Mouse (Mus musculus): ENCODE measurements around the gene Casz1. TPM values are rescaled to one million over a fixed set of nuclear protein-coding genes. Genes with fewer than 3 reads are reported as not detected.

The Casz1 gene
- total RNA-seq, 1 experiment = 4.0 TPM

DNA sequence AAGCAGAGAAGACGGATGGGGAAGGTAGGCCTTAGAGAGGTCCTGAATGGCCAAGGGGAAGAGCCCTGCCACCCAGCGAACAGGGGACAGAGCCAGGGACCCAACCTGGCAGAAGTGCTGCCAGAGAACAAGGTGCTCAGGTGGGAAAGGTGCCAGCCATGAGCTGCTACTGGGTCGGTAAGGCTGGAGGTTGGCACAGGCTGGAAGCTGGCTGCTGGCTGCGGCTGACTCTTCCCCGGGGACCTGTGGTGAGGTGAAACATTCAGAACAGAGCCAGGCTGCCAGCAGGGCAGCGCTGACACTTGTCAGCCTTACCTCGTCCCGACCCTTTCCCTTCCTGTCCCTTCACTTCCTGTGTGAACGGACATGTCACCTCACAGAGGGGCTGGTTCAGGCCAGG lies 124.1 kb downstream of the Casz1 start:
- in situ Hi-C loops (cut with MboI; ENCODE audit: low sequenced_read_pairs in 2 of 2, unreplicated experiment in 2 of 2) = no loop called here
- TF ChIP-seq ZNF384 (IDR thresholded peaks at IDR 0.05; ENCODE audit: low read depth, low read length) (no peak), ZC3H11A (IDR thresholded peaks at IDR 0.05; ENCODE audit: borderline replicate concordance, low read depth, low read length) (no peak), MAFK (IDR thresholded peaks at IDR 0.05; ENCODE audit: insufficient read depth, low read depth, low read length) (no peak), HCFC1 (IDR thresholded peaks at IDR 0.05; ENCODE audit: borderline replicate concordance, insufficient read depth, low read length) (no peak), CHD2 (IDR thresholded peaks at IDR 0.05; ENCODE audit: low read depth, low read length) (no peak)
- H3K4me1 ChIP-seq (ENCODE audit: control insufficient read depth in 2 of 2, insufficient read depth in 2 of 2, low read length in 2 of 2, poor library complexity in 1 of 2) = peaks cover 4 to 23% of the 10 kb centered on the region in 2 experiments; a peak in 3 of 4 replicates

DNA sequence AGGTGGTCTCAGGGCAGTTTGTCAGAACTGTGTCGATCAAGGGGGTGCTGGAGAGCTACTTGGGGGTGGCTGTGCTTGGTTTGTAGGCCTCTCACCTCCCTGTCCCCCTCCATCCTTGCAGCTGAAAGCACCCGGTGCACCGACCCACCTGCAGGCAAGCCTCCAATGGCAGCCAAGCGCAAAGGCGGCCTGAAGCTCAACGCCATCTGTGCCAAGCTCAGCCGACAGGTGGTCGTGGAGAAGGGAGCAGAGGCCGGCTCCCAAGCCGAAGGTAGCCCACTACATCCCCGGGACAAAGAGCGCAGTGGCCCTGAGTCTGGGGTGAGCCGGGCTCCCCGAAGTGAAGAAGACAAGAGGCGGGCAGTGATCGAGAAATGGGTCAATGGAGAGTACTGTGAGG lies 124.6 kb downstream of the Casz1 start:
- H3K4me3 ChIP-seq (ENCODE audit: insufficient read depth in 1 of 2, low read depth in 1 of 2, low read length in 2 of 2, poor library complexity in 1 of 2, severe bottlenecking in 1 of 2) = no peak overlapping the region
- 0 out of 2 replicates have a peak, but pooled peaks cover 4% of the 10 kb centered on the region for H3K36me3 ChIP-seq (ENCODE audit: control insufficient read depth, insufficient read depth, low read length, poor library complexity, severe bottlenecking)
- in situ Hi-C loops (cut with MboI; ENCODE audit: low sequenced_read_pairs in 2 of 2, unreplicated experiment in 2 of 2) = no loop called here
- H3K4me1 ChIP-seq (ENCODE audit: control insufficient read depth in 2 of 2, insufficient read depth in 2 of 2, low read length in 2 of 2, poor library complexity in 1 of 2) = peaks cover 4 to 19% of the 10 kb centered on the region in 2 experiments; a peak in 3 of 4 replicates
- no peak overlapping the region for H3K9ac ChIP-seq (ENCODE audit: insufficient read depth, low read depth, low read length, poor library complexity, severe bottlenecking)
- no peak for DNase-seq (ENCODE audit: low read depth, low spot score)
- H3K27ac ChIP-seq (ENCODE audit: insufficient read depth, low read depth, low read length, poor library complexity, severe bottlenecking) = no peak overlapping the region
- TF ChIP-seq CHD2 (IDR thresholded peaks at IDR 0.05; ENCODE audit: low read depth, low read length) = no peak
- no peak for TF ChIP-seq MAFK (IDR thresholded peaks at IDR 0.05; ENCODE audit: insufficient read depth, low read depth, low read length)
- TF ChIP-seq ZNF384 (IDR thresholded peaks at IDR 0.05; ENCODE audit: low read depth, low read length) = no peak
- no peak for TF ChIP-seq ZC3H11A (IDR thresholded peaks at IDR 0.05; ENCODE audit: borderline replicate concordance, low read depth, low read length)
- TF ChIP-seq HCFC1 (IDR thresholded peaks at IDR 0.05; ENCODE audit: borderline replicate concordance, insufficient read depth, low read length) = no peak
- no peaks in the 10 kb centered on the region for H3K9me3 ChIP-seq (ENCODE audit: control insufficient read depth, insufficient read depth, low read depth, low read length)

More for the DNA sequence above, 124.1 kb downstream of the Casz1 start:
- Histone ChIP-seq H3K27ac (ENCODE audit: insufficient read depth, low read depth, low read length, poor library complexity, severe bottlenecking) (no peak overlapping the region), H3K9me3 (ENCODE audit: control insufficient read depth, insufficient read depth, low read depth, low read length) (no peaks in the 10 kb centered on the region), H3K9ac (ENCODE audit: insufficient read depth, low read depth, low read length, poor library complexity, severe bottlenecking) (no peak overlapping the region), H3K36me3 (ENCODE audit: control insufficient read depth, insufficient read depth, low read length, poor library complexity, severe bottlenecking) (no peaks in the 10 kb centered on the region), H3K4me3 (ENCODE audit: insufficient read depth in 1 of 2, low read depth in 1 of 2, low read length in 2 of 2, poor library complexity in 1 of 2, severe bottlenecking in 1 of 2) (no peak overlapping the region)
- DNase-seq (ENCODE audit: low read depth, low spot score) = no peak

DNA sequence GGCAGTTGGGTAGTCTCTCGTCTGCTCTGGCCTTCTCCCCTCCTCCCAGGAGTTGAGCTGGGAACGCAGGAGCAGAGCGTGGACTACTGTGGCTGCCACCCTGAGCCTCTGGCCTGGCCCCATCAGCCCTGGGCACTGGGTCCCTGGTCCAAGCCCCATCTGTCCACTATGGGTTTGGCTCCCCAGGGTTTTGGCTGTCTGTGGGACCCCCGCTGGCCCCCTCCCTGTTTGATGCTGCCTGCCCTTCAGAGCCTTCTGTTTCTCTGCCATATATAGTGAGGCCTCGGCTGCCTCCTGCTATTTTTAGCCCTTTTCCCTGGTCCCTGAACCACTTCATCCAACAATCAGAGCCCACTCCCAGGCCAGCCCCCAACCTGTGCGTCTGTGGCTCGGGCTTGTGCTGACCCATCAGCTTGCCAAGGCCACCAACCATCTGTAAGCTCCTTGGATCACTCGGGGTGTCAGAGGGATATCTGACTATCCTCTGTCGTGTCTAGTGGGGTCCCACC lies 126.5 kb downstream of the Casz1 start:
- H3K9me3 ChIP-seq (ENCODE audit: control insufficient read depth, insufficient read depth, low read depth, low read length) = no peaks in the 10 kb centered on the region
- TF ChIP-seq HCFC1 (IDR thresholded peaks at IDR 0.05; ENCODE audit: borderline replicate concordance, insufficient read depth, low read length) (no peak), ZNF384 (IDR thresholded peaks at IDR 0.05; ENCODE audit: low read depth, low read length) (no peak), ZC3H11A (IDR thresholded peaks at IDR 0.05; ENCODE audit: borderline replicate concordance, low read depth, low read length) (no peak), MAFK (IDR thresholded peaks at IDR 0.05; ENCODE audit: insufficient read depth, low read depth, low read length) (no peak), CHD2 (IDR thresholded peaks at IDR 0.05; ENCODE audit: low read depth, low read length) (no peak)
- no peak overlapping the region for H3K27ac ChIP-seq (ENCODE audit: insufficient read depth, low read depth, low read length, poor library complexity, severe bottlenecking)
- 0 out of 2 replicates have a peak, but pooled peaks cover 4% of the 10 kb centered on the region for H3K36me3 ChIP-seq (ENCODE audit: control insufficient read depth, insufficient read depth, low read length, poor library complexity, severe bottlenecking)
- in situ Hi-C loops (cut with MboI; ENCODE audit: low sequenced_read_pairs in 2 of 2, unreplicated experiment in 2 of 2) = no loop called here
- H3K4me3 ChIP-seq (ENCODE audit: insufficient read depth in 1 of 2, low read depth in 1 of 2, low read length in 2 of 2, poor library complexity in 1 of 2, severe bottlenecking in 1 of 2) = no peak overlapping the region
- H3K4me1 ChIP-seq (ENCODE audit: control insufficient read depth in 2 of 2, insufficient read depth in 2 of 2, low read length in 2 of 2, poor library complexity in 1 of 2) = peaks cover 2 to 11% of the 10 kb centered on the region in 2 experiments; a peak in 3 of 4 replicates
- DNase-seq (ENCODE audit: low read depth, low spot score) = no peak
- no peak overlapping the region for H3K9ac ChIP-seq (ENCODE audit: insufficient read depth, low read depth, low read length, poor library complexity, severe bottlenecking)

DNA sequence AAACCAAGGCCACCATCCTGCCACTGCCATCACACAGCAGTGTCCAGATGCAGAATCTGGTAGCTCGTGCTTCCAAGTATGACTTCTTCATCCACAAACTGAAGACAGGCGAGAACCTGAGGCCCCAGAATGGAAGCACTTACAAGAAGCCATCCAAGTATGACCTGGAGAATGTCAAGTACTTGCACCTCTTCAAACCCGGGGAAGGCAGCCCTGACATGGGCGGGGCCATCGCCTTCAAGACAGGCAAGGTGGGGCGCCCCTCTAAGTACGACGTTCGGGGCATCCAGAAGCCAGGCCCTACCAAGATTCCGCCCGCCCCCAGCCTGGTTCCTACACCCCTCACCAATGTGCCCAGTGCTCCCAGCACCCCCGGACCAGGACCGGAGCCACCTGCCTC lies 128.9 kb downstream of the Casz1 start:
- Histone ChIP-seq H3K36me3 (ENCODE audit: control insufficient read depth, insufficient read depth, low read length, poor library complexity, severe bottlenecking) (peaks cover 12% of the 10 kb centered on the region; the same call in 1 of the 2 replicates), H3K9me3 (ENCODE audit: control insufficient read depth, insufficient read depth, low read depth, low read length) (no peaks in the 10 kb centered on the region), H3K27ac (ENCODE audit: insufficient read depth, low read depth, low read length, poor library complexity, severe bottlenecking) (no peak overlapping the region), H3K4me3 (ENCODE audit: insufficient read depth in 1 of 2, low read depth in 1 of 2, low read length in 2 of 2, poor library complexity in 1 of 2, severe bottlenecking in 1 of 2) (no peak overlapping the region), H3K9ac (ENCODE audit: insufficient read depth, low read depth, low read length, poor library complexity, severe bottlenecking) (no peak overlapping the region), H3K4me1 (ENCODE audit: control insufficient read depth in 2 of 2, insufficient read depth in 2 of 2, low read length in 2 of 2, poor library complexity in 1 of 2) (peaks cover 0 to 7% of the 10 kb centered on the region in 2 experiments; a peak in 1 of 4 replicates)
- no peak for TF ChIP-seq CHD2 (IDR thresholded peaks at IDR 0.05; ENCODE audit: low read depth, low read length)
- no peak for TF ChIP-seq ZNF384 (IDR thresholded peaks at IDR 0.05; ENCODE audit: low read depth, low read length)
- no peak for TF ChIP-seq ZC3H11A (IDR thresholded peaks at IDR 0.05; ENCODE audit: borderline replicate concordance, low read depth, low read length)
- in situ Hi-C loops (cut with MboI; ENCODE audit: low sequenced_read_pairs in 2 of 2, unreplicated experiment in 2 of 2) = no loop called here
- no peak for DNase-seq (ENCODE audit: low read depth, low spot score)

Data from ES-E14 (cell line).